8 mouse cellular contexts compared by ENCODE assay signal in genomic region chr3:115615994-115616598, GRCm38 (mm10).
A peak's percentile ranks its signal among the peaks of the same experiment; 100 is the strongest.
DNase-seq lines count a peak whose midpoint lies in the region; ATAC-seq and TF ChIP-seq lines count a peak whose summit lies in the region.

No protein-coding gene starts in this region.

- no peak overlapping the region for H3K4me3 ChIP-seq in left cerebral cortex, adult 2 months
- no peak overlapping the region for H3K4me3 ChIP-seq in midbrain, embryonic 11.5 days (ENCODE audit: low read depth, low read length)

- intact Hi-C loops in left cerebral cortex, adult 2 months (cut with DNase I), result loop anchor here (1.0 kb wide), 1 partner anchor 86 kb away; no protein-coding TSS in a partner anchor

- peak; percentile 65 for TF ChIP-seq CTCF in left cerebral cortex, adult 2 months (IDR thresholded peaks at IDR 0.05)

- peak; percentile 25 for DNase-seq in 3T3-L1 (ENCODE audit: low read depth, low spot score)
- peak; percentile 29 for DNase-seq in CD4-positive helper T cell, adult 2 months (ENCODE audit: low read depth, low spot score)
- DNase-seq in cerebellum, adult 11-12 months, result peak; percentile 23
- DNase-seq in forelimb bud, embryonic 11.5 days (ENCODE audit: low read depth, low spot score), result peak; percentile 34
- peak; percentile 32 to 54 for DNase-seq in left cerebral cortex, adult 2 months (ENCODE audit: extremely low spot score in 1 of 2, low spot score in 2 of 2)
- DNase-seq in midbrain, embryonic 11.5 days (ENCODE audit: low spot score, missing footprints), result peak; percentile 89
- peak; percentile 54 for DNase-seq in testis, postnatal 10 days (ENCODE audit: low spot score)

- no peaks in the 10 kb centered on the region for H3K36me3 ChIP-seq in midbrain, embryonic 11.5 days (ENCODE audit: control insufficient read depth, insufficient read depth, low read length)

- H3K4me2 ChIP-seq in midbrain, embryonic 11.5 days, result no peak overlapping the region

- no peak overlapping the region for H3K9ac ChIP-seq in midbrain, embryonic 11.5 days (ENCODE audit: low read length)

- H3K4me1 ChIP-seq in midbrain, embryonic 11.5 days (ENCODE audit: control insufficient read depth, insufficient read depth, low read length), result no peaks in the 10 kb centered on the region

- H3K9me3 ChIP-seq in midbrain, embryonic 11.5 days (ENCODE audit: control insufficient read depth, low read length), result no peaks in the 10 kb centered on the region

- H3K27ac ChIP-seq in left cerebral cortex, adult 2 months, result no peak overlapping the region
- no peak overlapping the region for H3K27ac ChIP-seq in midbrain, embryonic 11.5 days (ENCODE audit: low read depth, low read length)

- H3K27me3 ChIP-seq in midbrain, embryonic 11.5 days (ENCODE audit: control insufficient read depth, insufficient read depth, low read length), result no peaks in the 10 kb centered on the region

- 31% methylated on average over 7 of the region's 7 CpGs for WGBS in midbrain, embryonic 11.5 days

- peak; percentile 77 for ATAC-seq in midbrain, embryonic 11.5 days (ENCODE audit: low FRiP score)
- no peak for ATAC-seq in erythroid progenitor cell, adult 5-6 weeks (replicated peaks; ENCODE audit: low FRiP score, poor library complexity, severe bottlenecking)

Comparison
In these comparisons a context has a peak if more than half of its experiments do, and no peak if none do; other contexts are left out.
1. DNase-seq: peak in every context shown above with its lines; median percentile 89 in midbrain, embryonic 11.5 days; 54 in testis, postnatal 10 days; 43 in left cerebral cortex, adult 2 months; 34 in forelimb bud, embryonic 11.5 days; 29 in CD4-positive helper T cell, adult 2 months; 25 in 3T3-L1; 23 in cerebellum, adult 11-12 months.